Mouse (Mus musculus) heart, adult 2 months (tissue): ENCODE measurements at regions not wholly inside any gene's neighbourhood (a gene's known extent, or its start where the extent isn't known, plus 50 kb on each side); places are given as distances from the start of the nearest gene placed in this dataset.
"Not testable (repeated sequence)": the region's sequence is repeated elsewhere in the genome, so short reads cannot be mapped to it uniquely, and the experiment has no call there.

Experiments used
- CTCF ChIP-seq: fragments of 200-600 bp; IDR thresholded peaks from 2 replicates; pipeline ENCODE4 v1.8.1; 2022; ENCODE audit warnings: antibody characterized with exemption, mild to moderate bottlenecking, moderate library complexity
- EP300 ChIP-seq: fragments of 200-500 bp; IDR thresholded peaks from 2 replicates; pipeline ENCODE4 v1.6.1; 2011; ENCODE audit warnings: low read depth, low read length, control low read depth; ENCODE audit not compliant: insufficient read depth
- POLR2A ChIP-seq: fragments of 200-500 bp; IDR thresholded peaks from 2 replicates; pipeline ENCODE4 v1.6.1; 2011; ENCODE audit warnings: mild to moderate bottlenecking, low read depth, low read length, control low read depth; ENCODE audit not compliant: insufficient read depth

- TF ChIP-seq CTCF, POLR2A, EP300: not testable (repeated sequence)
Observed at GRCm38 (mm10) chr6:3875816-3876215, 111.3 kb upstream of the Calcr start.
